Mouse (Mus musculus) CH12.LX (cell line): ENCODE measurements around the gene Fermt3. TPM values are rescaled to one million over a fixed set of nuclear protein-coding genes. Genes with fewer than 3 reads are reported as not detected.

ENCODE experiments used
- DNase-seq: peaks from one replicate; pipeline ENCODE4 v3.0.0-alpha.2; 2013; ENCODE audit errors: extremely low read depth
- H3K27ac ChIP-seq: 2 replicates; pipeline ENCODE4 v1.5.1; 2012; ENCODE audit warnings: low read depth, mild to moderate bottlenecking, control low read depth, moderate library complexity; ENCODE audit not compliant: insufficient read depth
- H3K27me3 ChIP-seq: replicated peaks from 2 replicates; pipeline ENCODE3; 2012; ENCODE audit warnings: inconsistent platforms
- H3K36me3 ChIP-seq, 2 experiments: replicated peaks in 1 of 2; 2 replicates each; pipeline versions ENCODE3 to v1.6.1; 2012; ENCODE audit warnings: inconsistent platforms in 1 of 2, low read length in 1 of 2, mild to moderate bottlenecking in 1 of 2, mixed read lengths in 1 of 2, moderate library complexity in 1 of 2; ENCODE audit not compliant: control insufficient read depth in 1 of 2, insufficient read depth in 1 of 2
- H3K4me1 ChIP-seq, 2 experiments: 2 replicates each; pipeline ENCODE4 v1.6.1; 2012; ENCODE audit warnings: inconsistent platforms in 1 of 2, moderate library complexity in 1 of 2; ENCODE audit not compliant: insufficient read depth in 2 of 2, control insufficient read depth in 1 of 2
- H3K4me2 ChIP-seq: 2 replicates; pipeline ENCODE4 v1.6.1; 2012; ENCODE audit warnings: low read depth, mild to moderate bottlenecking, control low read depth; ENCODE audit not compliant: poor library complexity, insufficient read depth, severe bottlenecking
- H3K4me3 ChIP-seq, 3 experiments: fragments of 150-350 bp in 1 of 3; sonication (generic) in 1 of 3; replicated peaks in 1 of 3; 2 replicates each; pipeline versions ENCODE3 to v1.5.1; 2011 to 2012; ENCODE audit warnings: low read depth in 2 of 3, low read length in 2 of 3, mild to moderate bottlenecking in 2 of 3, moderate library complexity in 2 of 3, control low read depth in 1 of 3, improper control_type of control experiment in 1 of 3, inconsistent platforms in 1 of 3, mixed read lengths in 1 of 3; ENCODE audit not compliant: poor library complexity in 1 of 3
- H3K79me2 ChIP-seq: replicated peaks from 2 replicates; pipeline ENCODE4 v1.6.1; 2012; ENCODE audit warnings: mild to moderate bottlenecking, moderate library complexity; ENCODE audit not compliant: control insufficient read depth, poor library complexity, insufficient read depth, severe bottlenecking; ENCODE audit errors: extremely low read depth
- H3K9ac ChIP-seq: 2 replicates; pipeline ENCODE4 v1.6.1; 2012; ENCODE audit warnings: low read depth, mild to moderate bottlenecking, control low read depth, moderate library complexity; ENCODE audit not compliant: insufficient read depth
- H3K9me3 ChIP-seq: replicated peaks from 2 replicates; pipeline ENCODE3; 2012; ENCODE audit warnings: low read length, inconsistent platforms, mixed read lengths
- CHD2 ChIP-seq: IDR thresholded peaks from 2 replicates; pipeline ENCODE4 v1.6.1; 2011; ENCODE audit warnings: low read length, improper control_type of control experiment
- EP300 ChIP-seq: IDR thresholded peaks from 2 replicates; pipeline ENCODE4 v1.6.1; 2011; ENCODE audit warnings: low read length, improper control_type of control experiment
- GABPA ChIP-seq: IDR thresholded peaks from 2 replicates; pipeline ENCODE4 v1.6.1; 2012; ENCODE audit warnings: low read depth, low read length, improper control_type of control experiment, inconsistent platforms; ENCODE audit not compliant: insufficient replicate concordance
- HCFC1 ChIP-seq: IDR thresholded peaks from 2 replicates; pipeline ENCODE4 v1.6.1; 2012; ENCODE audit warnings: low read depth, mild to moderate bottlenecking, inconsistent platforms, low read length, improper control_type of control experiment
- KAT2A ChIP-seq: IDR thresholded peaks from 2 replicates; pipeline ENCODE4 v1.6.1; 2012; ENCODE audit warnings: low read length, improper control_type of control experiment, inconsistent platforms; ENCODE audit not compliant: insufficient replicate concordance
- MEF2A ChIP-seq: IDR thresholded peaks from 2 replicates; pipeline ENCODE4 v1.6.1; 2014; ENCODE audit warnings: low read depth, mild to moderate bottlenecking, inconsistent platforms, low read length, improper control_type of control experiment, borderline replicate concordance
- MYC ChIP-seq: IDR thresholded peaks from 2 replicates; pipeline ENCODE4 v1.6.1; 2011; ENCODE audit warnings: low read depth, mild to moderate bottlenecking, improper control_type of control experiment, low read length
- RAD21 ChIP-seq: IDR thresholded peaks from 2 replicates; pipeline ENCODE4 v1.6.1; 2011; ENCODE audit warnings: low read depth, mild to moderate bottlenecking, low read length, improper control_type of control experiment, moderate library complexity
- RCOR1 ChIP-seq: conservative IDR thresholded peaks from 2 replicates; pipeline ENCODE4 v1.6.1; 2012; ENCODE audit warnings: low read depth, mild to moderate bottlenecking, inconsistent platforms, low read length, improper control_type of control experiment
- UBTF ChIP-seq: IDR thresholded peaks from 2 replicates; pipeline ENCODE4 v1.6.1; 2012; ENCODE audit warnings: low read depth, mild to moderate bottlenecking, inconsistent platforms, low read length, improper control_type of control experiment, moderate library complexity
- USF2 ChIP-seq: conservative IDR thresholded peaks from 2 replicates; pipeline ENCODE4 v1.6.1; 2011; ENCODE audit warnings: low read depth, low read length, improper control_type of control experiment
- dilution Hi-C: fragments of 300-500 bp; cut with MboI; formaldehyde crosslinking; loops from 2 replicates; pipeline ENCODE4 v1.14.3; 2020; ENCODE audit warnings: low sequenced_read_pairs; ENCODE audit not compliant: extremely low pct_unique_long_range_greater_than_20kb, extremely low pct_ligation_motif_present
- in situ Hi-C: fragments of 300-500 bp; cut with MboI; formaldehyde crosslinking; loops from 3 replicates; pipeline ENCODE4 v1.14.3; 2019; ENCODE audit warnings: low sequenced_read_pairs, low pct_ligation_motif_present, low pct_unique_long_range_greater_than_20kb, mixed read lengths
- polyA plus RNA-seq: library from polyadenylated mRNA; unstranded; fragments of >175 nt; gene quantifications from 2 replicates; pipeline ENCODE4 v1.2.1, GENCODE M21; 2012; ENCODE audit warnings: low read depth; ENCODE audit not compliant: insufficient read length
- total RNA-seq, 2 experiments: library from RNA; depleted of rRNA; stranded (reverse); fragments of 300-350 nt in 1 of 2; fragments of >200 nt in 1 of 2; gene quantifications; 2 replicates each; pipeline ENCODE4 v1.2.3; 2012 to 2014

The Fermt3 gene
- total and polyA plus RNA-seq, 3 experiments, result 47.0 to 65.1 (median 57.4) TPM

- Histone ChIP-seq H3K4me1 (peaks cover 3 to 14% of the 10 kb centered on the region in 2 experiments; a peak in 2 of 4 replicates), H3K9me3 (no peaks in the 10 kb centered on the region), H3K4me3 (no peak overlapping the region), H3K4me2 (no peak overlapping the region), H3K27me3 (no peaks in the 10 kb centered on the region), H3K79me2 (no peaks in the 10 kb centered on the region), H3K27ac (no peak overlapping the region), H3K36me3 (peaks cover 13 to 83% of the 10 kb centered on the region in 2 experiments), H3K9ac (no peak overlapping the region)
- in situ Hi-C loops, result no loop called here
- TF ChIP-seq HCFC1 (no peak), KAT2A (no peak), CHD2 (no peak), RCOR1 (no peak), UBTF (no peak), EP300 (no peak), MYC (no peak), RAD21 (no peak), GABPA (no peak), MEF2A (no peak), USF2 (no peak)
- dilution Hi-C loops, result no loop called here
- DNase-seq, result no peak
These were observed 69.7 kb downstream of the Fermt3 start for GRCm38 (mm10) chr19:6949532-6949931.

Other genes starting within 250 kb of the Fermt3 start
Only the 20 nearest of the 23 such genes appear.
- 7.8 and 9.8 TPM in 2 replicates for gene Rps6ka4, start 178.8 kb downstream of the Fermt3 start, total RNA-seq (2012; rRNA removed)
- gene Rps6ka4, start 178.8 kb downstream of the Fermt3 start, total RNA-seq (2014; rRNA removed), result 6.5 and 6.6 TPM in 2 replicates
- 14.0 and 18.3 TPM in 2 replicates for gene Rps6ka4, start 178.8 kb downstream of the Fermt3 start, polyA plus RNA-seq
- gene Ccdc88b, start 161.3 kb downstream of the Fermt3 start, total RNA-seq (2012; rRNA removed), result 57.0 and 76.4 TPM in 2 replicates
- 19.3 and 20.5 TPM in 2 replicates for gene Ccdc88b, start 161.3 kb downstream of the Fermt3 start, total RNA-seq (2014; rRNA removed)
- 53.0 and 56.4 TPM in 2 replicates for gene Ccdc88b, start 161.3 kb downstream of the Fermt3 start, polyA plus RNA-seq
- 191 and 198 TPM in 2 replicates for gene Trmt112, start 109.8 kb downstream of the Fermt3 start, total RNA-seq (2012; rRNA removed)
- 89.5 and 97.9 TPM in 2 replicates for gene Trmt112, start 109.8 kb downstream of the Fermt3 start, total RNA-seq (2014; rRNA removed)
- gene Trmt112, start 109.8 kb downstream of the Fermt3 start, polyA plus RNA-seq, result 158 and 212 TPM in 2 replicates
- gene Prdx5, start 109.4 kb downstream of the Fermt3 start, total RNA-seq (2012; rRNA removed), result 72.6 and 74.8 TPM in 2 replicates
- 77.2 and 83.5 TPM in 2 replicates for gene Prdx5, start 109.4 kb downstream of the Fermt3 start, total RNA-seq (2014; rRNA removed)
- gene Prdx5, start 109.4 kb downstream of the Fermt3 start, polyA plus RNA-seq, result 137 TPM in 2 replicates
- gene Esrra, start 97.7 kb downstream of the Fermt3 start, total RNA-seq (2012; rRNA removed), result 23.5 and 28.7 TPM in 2 replicates
- gene Esrra, start 97.7 kb downstream of the Fermt3 start, total RNA-seq (2014; rRNA removed), result 13.4 and 13.6 TPM in 2 replicates
- 15.6 and 17.7 TPM in 2 replicates for gene Esrra, start 97.7 kb downstream of the Fermt3 start, polyA plus RNA-seq
- not detected in 2 replicates for gene Catsperz, start 94.1 kb downstream of the Fermt3 start, total RNA-seq (2012; rRNA removed)
- not detected in 2 replicates for gene Catsperz, start 94.1 kb downstream of the Fermt3 start, total RNA-seq (2014; rRNA removed)
- 1.2 TPM in 1 of 2 replicates, not detected in the other for gene Catsperz, start 94.1 kb downstream of the Fermt3 start, polyA plus RNA-seq
- gene Kcnk4, start 85.0 kb downstream of the Fermt3 start, total RNA-seq (2012; rRNA removed), result 0.21 TPM in 1 of 2 replicates, not detected in the other
- not detected in 2 replicates for gene Kcnk4, start 85.0 kb downstream of the Fermt3 start, total RNA-seq (2014; rRNA removed)
- 0.80 TPM in 1 of 2 replicates, not detected in the other for gene Kcnk4, start 85.0 kb downstream of the Fermt3 start, polyA plus RNA-seq
- gene Bad, start 77.6 kb downstream of the Fermt3 start, total RNA-seq (2012; rRNA removed), result 37.8 and 38.0 TPM in 2 replicates
- 27.7 and 28.5 TPM in 2 replicates for gene Bad, start 77.6 kb downstream of the Fermt3 start, total RNA-seq (2014; rRNA removed)
- gene Bad, start 77.6 kb downstream of the Fermt3 start, polyA plus RNA-seq, result 33.3 and 39.6 TPM in 2 replicates
- gene Gpr137, start 77.0 kb downstream of the Fermt3 start, total RNA-seq (2012; rRNA removed), result 14.1 and 18.1 TPM in 2 replicates
- gene Gpr137, start 77.0 kb downstream of the Fermt3 start, total RNA-seq (2014; rRNA removed), result 8.8 and 9.0 TPM in 2 replicates
- gene Gpr137, start 77.0 kb downstream of the Fermt3 start, polyA plus RNA-seq, result 14.0 and 14.4 TPM in 2 replicates
- 256 and 329 TPM in 2 replicates for gene Ppp1r14b, start 44.5 kb downstream of the Fermt3 start, total RNA-seq (2012; rRNA removed)
- 151 and 167 TPM in 2 replicates for gene Ppp1r14b, start 44.5 kb downstream of the Fermt3 start, total RNA-seq (2014; rRNA removed)
- gene Ppp1r14b, start 44.5 kb downstream of the Fermt3 start, polyA plus RNA-seq, result 179 and 241 TPM in 2 replicates
- gene Plcb3, start 43.0 kb downstream of the Fermt3 start, total RNA-seq (2012; rRNA removed), result 6.4 and 7.5 TPM in 2 replicates
- gene Plcb3, start 43.0 kb downstream of the Fermt3 start, total RNA-seq (2014; rRNA removed), result 3.0 and 4.1 TPM in 2 replicates
- 7.8 and 8.2 TPM in 2 replicates for gene Plcb3, start 43.0 kb downstream of the Fermt3 start, polyA plus RNA-seq
- gene Fkbp2, start 39.0 kb downstream of the Fermt3 start, total RNA-seq (2012; rRNA removed), result 44.6 and 50.4 TPM in 2 replicates
- 17.6 and 20.7 TPM in 2 replicates for gene Fkbp2, start 39.0 kb downstream of the Fermt3 start, total RNA-seq (2014; rRNA removed)
- 87.0 and 97.7 TPM in 2 replicates for gene Fkbp2, start 39.0 kb downstream of the Fermt3 start, polyA plus RNA-seq
- 12.9 and 13.2 TPM in 2 replicates for gene Vegfb, start 31.8 kb downstream of the Fermt3 start, total RNA-seq (2012; rRNA removed)
- gene Vegfb, start 31.8 kb downstream of the Fermt3 start, total RNA-seq (2014; rRNA removed), result 3.2 and 3.5 TPM in 2 replicates
- gene Vegfb, start 31.8 kb downstream of the Fermt3 start, polyA plus RNA-seq, result 28.4 and 35.1 TPM in 2 replicates
- gene Dnajc4, start 26.9 kb downstream of the Fermt3 start, total RNA-seq (2012; rRNA removed), result 9.7 and 11.2 TPM in 2 replicates
- gene Dnajc4, start 26.9 kb downstream of the Fermt3 start, total RNA-seq (2014; rRNA removed), result 6.2 and 7.5 TPM in 2 replicates
- 12.7 and 13.9 TPM in 2 replicates for gene Dnajc4, start 26.9 kb downstream of the Fermt3 start, polyA plus RNA-seq
- 24.6 and 26.6 TPM in 2 replicates for gene Nudt22, start 23.4 kb downstream of the Fermt3 start, total RNA-seq (2012; rRNA removed)
- 9.0 and 11.2 TPM in 2 replicates for gene Nudt22, start 23.4 kb downstream of the Fermt3 start, total RNA-seq (2014; rRNA removed)
- 10.8 and 11.1 TPM in 2 replicates for gene Nudt22, start 23.4 kb downstream of the Fermt3 start, polyA plus RNA-seq
- gene Trpt1, start 23.3 kb downstream of the Fermt3 start, total RNA-seq (2012; rRNA removed), result 4.1 and 4.7 TPM in 2 replicates
- 2.8 and 3.4 TPM in 2 replicates for gene Trpt1, start 23.3 kb downstream of the Fermt3 start, total RNA-seq (2014; rRNA removed)
- 2.1 and 3.1 TPM in 2 replicates for gene Trpt1, start 23.3 kb downstream of the Fermt3 start, polyA plus RNA-seq
- 178 and 246 TPM in 2 replicates for gene Stip1, start 20.5 kb upstream of the Fermt3 start, total RNA-seq (2012; rRNA removed)
- 200 and 202 TPM in 2 replicates for gene Stip1, start 20.5 kb upstream of the Fermt3 start, total RNA-seq (2014; rRNA removed)
- 314 and 344 TPM in 2 replicates for gene Stip1, start 20.5 kb upstream of the Fermt3 start, polyA plus RNA-seq
- not detected in 2 replicates for gene Macrod1, start 37.3 kb upstream of the Fermt3 start, total RNA-seq (2012; rRNA removed)
- not detected in 2 replicates for gene Macrod1, start 37.3 kb upstream of the Fermt3 start, total RNA-seq (2014; rRNA removed)
- 1.00 and 1.0 TPM in 2 replicates for gene Macrod1, start 37.3 kb upstream of the Fermt3 start, polyA plus RNA-seq
- gene Flrt1, start 86.3 kb upstream of the Fermt3 start, total RNA-seq (2012; rRNA removed), result not detected in 2 replicates
- not detected in 2 replicates for gene Flrt1, start 86.3 kb upstream of the Fermt3 start, total RNA-seq (2014; rRNA removed)
- gene Flrt1, start 86.3 kb upstream of the Fermt3 start, polyA plus RNA-seq, result not detected in 2 replicates
- gene Otub1, start 186.8 kb upstream of the Fermt3 start, total RNA-seq (2012; rRNA removed), result 102 and 114 TPM in 2 replicates
- 115 and 119 TPM in 2 replicates for gene Otub1, start 186.8 kb upstream of the Fermt3 start, total RNA-seq (2014; rRNA removed)
- gene Otub1, start 186.8 kb upstream of the Fermt3 start, polyA plus RNA-seq, result 126 and 139 TPM in 2 replicates